Mouse (Mus musculus) heart, embryonic 10.5 days (tissue): ENCODE measurements at regions not wholly inside any gene's neighbourhood (a gene's known extent, or its start where the extent isn't known, plus 50 kb on each side); places are given as distances from the start of the nearest gene placed in this dataset.

ENCODE experiments used
- DNase-seq: peaks from one replicate; pipeline ENCODE4 v3.0.0-alpha.2; 2017; ENCODE audit warnings: low spot score
- H3K27ac ChIP-seq: fragments of 300-500 bp; sonication (generic); 2 replicates; pipeline ENCODE4 v1.5.1; 2016; ENCODE audit warnings: mild to moderate bottlenecking
- H3K27me3 ChIP-seq: fragments of 300-500 bp; sonication (generic); 2 replicates; pipeline ENCODE4 v1.6.1; 2016; ENCODE audit warnings: mild to moderate bottlenecking; ENCODE audit not compliant: poor library complexity, insufficient read depth, severe bottlenecking
- H3K36me3 ChIP-seq: fragments of 300-500 bp; sonication (generic); 2 replicates; pipeline ENCODE4 v1.6.1; 2016; ENCODE audit warnings: mild to moderate bottlenecking, moderate library complexity
- H3K4me1 ChIP-seq: fragments of 300-500 bp; sonication (generic); 2 replicates; pipeline ENCODE4 v1.6.1; 2016; ENCODE audit warnings: mild to moderate bottlenecking
- H3K4me3 ChIP-seq: fragments of 300-500 bp; sonication (generic); 2 replicates; pipeline ENCODE4 v1.5.1; 2016; ENCODE audit warnings: mild to moderate bottlenecking, moderate library complexity
- H3K9me3 ChIP-seq: fragments of 300-500 bp; sonication (generic); 2 replicates; pipeline ENCODE4 v1.6.1; 2016; ENCODE audit warnings: mild to moderate bottlenecking, moderate library complexity
- WGBS: fragments of 180-500 bp; shearing (Covaris S2); methylation state at CpG from one replicate; pipeline ENCODE4 v1.1.7; 2016; 5-methylcytosine and 5-hydroxymethylcytosine counted together

DNA sequence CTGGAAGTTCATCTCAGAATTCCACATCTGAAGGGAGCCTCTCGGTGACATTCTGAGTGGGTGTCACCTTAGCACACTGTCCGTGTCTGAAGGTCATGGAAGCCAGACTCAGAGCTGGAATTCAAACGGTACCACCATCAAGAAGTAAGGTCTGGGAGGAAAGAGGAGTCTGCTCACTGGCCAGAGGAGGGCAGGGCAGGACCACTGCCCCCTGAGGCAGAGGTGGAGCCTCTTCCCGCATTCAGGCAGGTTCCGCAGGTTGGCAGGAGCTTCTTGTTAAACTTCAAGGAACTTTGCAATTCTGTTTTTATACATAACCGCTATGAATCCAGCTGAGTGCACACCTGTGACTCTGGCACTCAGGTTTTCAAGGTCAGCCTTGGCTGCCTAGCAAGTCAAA lies 231.4 kb downstream of the Sipa1l2 start:
- peak overlapping the region; percentile 65; the same call in 1 of the 2 replicates for H3K27ac ChIP-seq
- WGBS, result 25% methylated on average over 6 of the region's 6 CpGs
- no peaks in the 10 kb centered on the region for H3K27me3 ChIP-seq
- DNase-seq, result no peak
- H3K4me3 ChIP-seq, result no peak overlapping the region
- H3K4me1 ChIP-seq, result peaks cover 65% of the 10 kb centered on the region
- no peaks in the 10 kb centered on the region for H3K36me3 ChIP-seq
- H3K9me3 ChIP-seq, result no peaks in the 10 kb centered on the region

DNA sequence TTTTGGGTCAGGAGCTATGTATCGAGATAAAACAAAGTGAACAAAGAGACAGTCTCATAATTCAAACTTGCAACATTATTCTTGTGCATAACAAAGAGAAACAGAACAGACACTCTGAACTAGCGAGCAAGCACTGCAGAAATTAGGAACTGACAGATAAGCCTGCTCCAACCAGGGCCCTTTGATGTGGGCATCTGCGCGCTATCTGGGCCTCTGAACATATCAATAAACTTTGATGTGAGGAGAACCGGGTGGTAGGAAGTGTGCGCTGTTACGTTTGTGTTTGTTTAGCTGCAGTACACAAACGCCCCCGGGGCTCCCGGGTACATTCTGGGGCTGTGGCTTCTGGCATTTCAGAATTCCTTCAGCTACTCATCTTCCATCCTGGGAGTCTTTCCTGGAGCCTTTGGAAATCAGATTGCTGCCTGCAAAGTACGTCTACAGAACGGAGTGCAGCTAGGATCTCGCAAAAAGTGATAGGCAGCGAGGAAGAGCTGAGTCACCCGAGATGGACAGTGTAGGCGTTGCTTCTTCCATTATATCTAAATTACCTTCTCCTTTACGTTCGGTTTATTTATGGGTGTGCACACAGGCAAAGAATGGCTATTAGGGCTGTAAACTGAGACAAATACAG lies 232.0 kb downstream of the Sipa1l2 start:
- Histone ChIP-seq H3K27ac (peak overlapping the region; percentile 65), H3K4me1 (peaks cover 64% of the 10 kb centered on the region), H3K9me3 (no peaks in the 10 kb centered on the region), H3K4me3 (no peak overlapping the region), H3K36me3 (no peaks in the 10 kb centered on the region), H3K27me3 (no peaks in the 10 kb centered on the region)
- 23% methylated on average over 18 of the region's 18 CpGs for WGBS
- no peak for DNase-seq

DNA sequence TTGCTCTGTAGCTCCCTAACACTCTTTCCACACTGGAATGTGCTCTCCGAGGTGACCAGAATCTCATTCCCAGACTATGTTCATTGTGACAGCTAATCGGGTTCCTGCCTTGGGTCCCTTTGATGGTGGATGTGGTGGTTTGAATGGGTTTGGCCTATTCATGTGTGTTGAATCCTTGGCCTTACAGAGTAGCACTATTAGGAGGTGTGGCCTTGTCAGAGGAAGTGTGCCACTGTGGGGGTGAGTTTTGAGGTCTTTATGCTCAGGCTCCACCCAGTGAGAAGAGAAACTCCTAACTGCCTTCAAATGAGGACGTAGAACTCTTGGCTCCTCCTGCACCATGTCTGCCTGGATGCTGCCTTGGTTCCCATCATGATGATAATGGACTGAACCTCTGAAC lies 232.8 kb downstream of the Sipa1l2 start:
- Histone ChIP-seq H3K36me3 (no peaks in the 10 kb centered on the region), H3K4me3 (no peak overlapping the region), H3K9me3 (no peaks in the 10 kb centered on the region), H3K4me1 (peaks cover 59% of the 10 kb centered on the region), H3K27me3 (no peaks in the 10 kb centered on the region), H3K27ac (peak overlapping the region; percentile 53; the same call in 1 of the 2 replicates)
- DNase-seq, result no peak
- WGBS, result 49% methylated on average over 3 of the region's 3 CpGs

DNA sequence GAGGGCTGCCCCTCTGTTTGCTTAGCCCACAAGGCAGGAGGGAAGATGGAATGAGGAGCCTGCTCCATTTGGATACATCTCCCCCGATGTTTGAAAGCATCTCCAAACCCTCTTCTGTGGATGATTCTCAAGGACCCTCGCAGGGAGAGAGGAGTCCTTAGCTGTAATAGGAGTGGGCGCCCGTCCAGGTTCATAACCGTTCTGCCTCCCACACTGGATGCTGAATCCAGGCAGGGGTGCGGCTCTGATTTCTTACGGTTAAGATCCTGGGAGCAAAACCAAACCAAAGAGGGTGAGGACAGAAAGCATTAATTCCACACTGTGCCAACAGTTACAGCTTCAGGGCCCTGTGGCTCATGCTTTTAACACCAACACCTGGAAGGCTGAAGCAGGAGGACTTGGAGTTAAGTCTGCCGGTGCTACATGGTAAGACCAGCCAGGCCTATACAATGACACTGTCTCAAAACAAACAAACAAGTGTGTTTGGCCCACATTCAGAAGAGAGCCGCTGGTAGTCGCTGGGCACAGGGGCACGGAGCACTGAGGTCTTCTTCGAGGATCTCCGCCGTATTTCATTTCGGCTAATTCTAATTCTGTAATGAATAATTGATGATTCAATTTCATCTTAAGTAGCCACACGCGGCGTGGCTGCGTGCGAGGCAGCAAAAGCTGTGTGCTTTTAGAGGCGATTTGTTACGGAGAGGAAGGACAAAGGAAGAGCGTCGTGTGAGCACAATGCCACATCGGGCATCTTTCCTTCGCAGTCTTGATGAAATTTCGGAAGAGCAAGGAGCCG lies 233.8 kb downstream of the Sipa1l2 start:
- H3K27ac ChIP-seq, result peak overlapping the region; percentile 74; the same call in 1 of the 2 replicates
- DNase-seq, result no peak

DNA sequence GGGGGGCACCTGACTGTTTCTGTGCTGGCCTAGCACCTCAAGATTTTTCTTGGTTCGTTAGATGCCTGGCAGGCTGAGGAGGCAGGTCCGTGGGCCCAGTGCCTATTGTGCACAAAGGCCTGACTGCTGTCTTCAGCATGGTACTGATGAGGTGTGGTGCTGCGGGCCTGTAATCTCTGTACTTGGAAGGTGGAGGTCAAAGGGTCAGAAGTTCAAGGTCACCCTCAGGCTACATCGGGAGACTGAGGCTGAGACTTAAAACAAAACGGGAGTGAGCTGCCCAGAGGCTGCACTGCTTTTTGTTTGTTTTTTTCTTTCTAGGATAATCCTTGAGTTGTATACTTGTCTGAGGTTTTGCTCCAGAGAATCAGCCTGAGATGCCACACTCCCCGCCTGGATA lies 234.4 kb downstream of the Sipa1l2 start:
- DNase-seq, result no peak

More for the DNA sequence above, 233.8 kb downstream of the Sipa1l2 start:
- WGBS, result 78% methylated on average over 28 of the region's 28 CpGs
- H3K4me1 ChIP-seq, result peaks cover 58% of the 10 kb centered on the region
- H3K4me3 ChIP-seq, result no peak overlapping the region
- H3K27me3 ChIP-seq, result no peaks in the 10 kb centered on the region
- H3K36me3 ChIP-seq, result no peaks in the 10 kb centered on the region
- H3K9me3 ChIP-seq, result no peaks in the 10 kb centered on the region

DNA sequence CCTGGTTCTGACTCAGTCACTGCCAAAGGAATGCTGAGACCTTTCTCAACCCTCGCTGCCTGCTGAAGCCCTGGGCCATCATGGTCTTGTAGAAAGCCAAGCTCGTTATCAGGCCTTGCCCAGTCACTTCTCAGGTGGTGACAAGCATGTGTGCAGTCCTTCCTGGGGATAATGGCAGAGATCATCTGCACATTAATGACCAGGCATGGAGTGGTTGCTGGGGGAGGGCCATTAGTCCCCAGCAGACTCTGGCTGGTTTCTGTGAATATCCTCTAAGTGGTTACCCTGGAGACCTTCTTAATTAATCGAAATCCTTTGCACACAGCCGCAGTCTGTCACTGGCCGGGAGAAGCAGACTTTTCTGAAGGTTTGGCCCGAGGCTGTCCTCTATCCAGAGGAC lies 239.0 kb downstream of the Sipa1l2 start:
- Histone ChIP-seq H3K27me3 (peaks cover 10% of the 10 kb centered on the region; the same call in 1 of the 2 replicates), H3K4me3 (no peak overlapping the region), H3K9me3 (no peaks in the 10 kb centered on the region), H3K4me1 (peaks cover 78% of the 10 kb centered on the region), H3K36me3 (no peaks in the 10 kb centered on the region), H3K27ac (peak overlapping the region; percentile 87)
- peak; percentile 81 for DNase-seq
- 44% methylated on average over 6 of the region's 6 CpGs for WGBS

More for the DNA sequence above, 234.4 kb downstream of the Sipa1l2 start:
- Histone ChIP-seq H3K4me3 (no peak overlapping the region), H3K27me3 (no peaks in the 10 kb centered on the region), H3K36me3 (no peaks in the 10 kb centered on the region), H3K4me1 (peaks cover 58% of the 10 kb centered on the region), H3K27ac (peak overlapping the region; percentile 74; the same call in 1 of the 2 replicates), H3K9me3 (no peaks in the 10 kb centered on the region)
- 45% methylated on average over 6 of the region's 6 CpGs for WGBS

DNA sequence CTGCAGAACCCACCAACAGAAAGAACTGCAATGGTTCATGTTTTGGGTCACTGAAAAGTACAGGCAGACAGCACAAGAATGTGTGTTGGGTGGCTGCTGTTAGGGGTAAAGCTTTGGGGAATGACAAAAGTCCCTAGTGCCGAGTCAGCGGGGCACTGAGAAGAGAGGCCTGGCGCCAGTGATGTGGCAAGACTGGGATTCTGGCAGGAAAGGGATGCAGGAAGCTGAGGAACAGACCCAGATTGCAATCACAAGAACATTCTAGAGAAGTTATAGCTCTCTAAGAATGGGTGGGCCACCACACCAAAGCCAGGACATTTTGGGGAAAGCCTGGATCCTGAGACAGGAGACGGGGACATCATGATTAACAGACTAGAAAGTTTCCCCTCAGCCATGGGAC lies 241.0 kb downstream of the Sipa1l2 start:
- 81% methylated on average over 4 of the region's 4 CpGs for whole genome bisulfite sequencing
- Histone ChIP-seq H3K4me1 (peaks cover 82% of the 10 kb centered on the region), H3K27ac (peak overlapping the region; percentile 87), H3K27me3 (peaks cover 10% of the 10 kb centered on the region; the same call in 1 of the 2 replicates), H3K36me3 (no peaks in the 10 kb centered on the region), H3K9me3 (no peaks in the 10 kb centered on the region), H3K4me3 (no peak overlapping the region)
- no peak for DNase-seq

DNA sequence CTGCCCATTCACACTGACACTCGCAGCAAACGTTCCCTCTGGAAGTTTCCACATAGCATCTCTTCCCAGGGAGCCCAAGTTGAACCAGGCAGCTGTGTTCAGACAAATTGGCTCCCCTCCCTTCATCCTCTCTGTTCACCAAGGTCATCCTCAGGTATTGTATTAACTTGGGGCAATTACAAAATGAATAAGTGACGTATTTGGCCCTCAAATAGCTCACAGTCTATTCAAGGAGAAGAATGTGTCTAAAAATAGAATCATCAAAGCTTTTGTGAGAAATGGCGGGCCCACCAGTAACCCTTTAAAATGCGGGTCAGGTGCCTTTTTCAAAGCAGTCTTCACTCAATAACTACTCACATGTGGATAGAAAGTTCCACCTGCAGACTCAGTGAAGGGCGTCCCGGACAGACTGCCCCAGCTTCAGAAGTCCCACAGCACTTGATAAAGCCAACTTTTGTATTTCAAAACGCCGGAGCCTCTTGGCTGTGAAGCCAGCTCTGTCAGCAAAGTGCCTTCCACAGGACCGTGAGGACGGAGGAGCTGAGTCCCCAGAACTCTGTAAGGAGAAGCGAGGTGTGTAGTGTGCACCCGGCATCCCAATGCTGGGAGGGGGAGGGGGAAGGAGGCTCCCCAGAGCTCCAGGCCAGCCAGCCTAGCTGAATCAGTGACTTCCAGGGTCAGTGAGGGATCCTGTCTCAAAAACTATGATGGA lies 241.9 kb downstream of the Sipa1l2 start:
- DNase-seq, result no peak
- H3K27ac ChIP-seq, result peak overlapping the region; percentile 87
- peaks cover 10% of the 10 kb centered on the region; the same call in 1 of the 2 replicates for H3K27me3 ChIP-seq
- peaks cover 76% of the 10 kb centered on the region for H3K4me1 ChIP-seq
- no peaks in the 10 kb centered on the region for H3K36me3 ChIP-seq
- no peak overlapping the region; the same call in 1 of the 2 replicates for H3K4me3 ChIP-seq
- no peaks in the 10 kb centered on the region for H3K9me3 ChIP-seq
- WGBS, result 47% methylated on average over 13 of the region's 13 CpGs

DNA sequence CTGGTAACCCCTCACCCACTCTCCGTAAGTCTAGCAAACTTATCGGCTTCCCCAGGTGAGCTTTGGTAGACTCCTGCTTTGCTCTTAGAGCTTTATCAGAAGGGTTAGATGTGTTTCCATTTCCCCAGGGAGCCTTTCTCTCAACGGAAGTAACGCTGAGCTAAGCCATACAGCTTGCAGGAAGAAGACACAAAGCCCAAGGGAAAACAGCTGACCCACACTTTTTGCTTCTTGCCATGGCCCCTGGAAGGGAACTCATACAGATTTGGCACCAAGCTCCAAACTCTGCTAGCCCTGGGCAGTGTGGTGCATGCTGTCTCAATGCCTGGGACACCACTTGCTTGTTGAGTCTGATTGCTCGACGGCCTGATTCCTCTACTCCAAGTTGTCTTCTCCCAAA lies 242.6 kb downstream of the Sipa1l2 start:
- Histone ChIP-seq H3K4me1 (peaks cover 76% of the 10 kb centered on the region), H3K9me3 (no peaks in the 10 kb centered on the region)

DNA sequence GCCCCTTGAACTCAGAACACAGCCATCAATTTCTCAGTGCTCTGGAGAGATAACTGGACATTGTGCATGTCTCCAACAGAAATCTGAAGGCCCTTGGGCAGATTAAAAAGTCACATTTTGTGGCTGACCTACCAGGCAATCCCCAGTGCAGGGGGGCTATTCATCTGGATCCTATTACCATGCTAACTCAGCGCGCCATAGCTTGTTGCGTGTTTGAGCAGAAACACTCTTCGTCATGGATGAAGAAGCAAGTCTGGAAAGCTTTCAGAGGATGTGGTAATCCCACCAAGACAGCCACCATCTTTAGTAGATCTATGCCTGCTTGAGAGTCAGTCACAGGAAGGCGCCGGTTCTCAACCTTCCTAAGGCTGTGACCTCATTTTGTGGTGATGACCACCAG lies 243.9 kb downstream of the Sipa1l2 start:
- Histone ChIP-seq H3K27me3 (peaks cover 10% of the 10 kb centered on the region; the same call in 1 of the 2 replicates), H3K36me3 (no peaks in the 10 kb centered on the region), H3K27ac (peak overlapping the region; percentile 76; the same call in 1 of the 2 replicates), H3K9me3 (no peaks in the 10 kb centered on the region), H3K4me1 (peaks cover 67% of the 10 kb centered on the region), H3K4me3 (no peak overlapping the region)
- 91% methylated on average over 6 of the region's 6 CpGs for WGBS
- no peak for DNase-seq

More for the DNA sequence above, 242.6 kb downstream of the Sipa1l2 start:
- no peaks in the 10 kb centered on the region for H3K36me3 ChIP-seq
- DNase-seq, result no peak
- H3K4me3 ChIP-seq, result no peak overlapping the region
- peaks cover 10% of the 10 kb centered on the region; the same call in 1 of the 2 replicates for H3K27me3 ChIP-seq
- 68% methylated on average over 6 of the region's 6 CpGs for WGBS
- peak overlapping the region; percentile 87 for H3K27ac ChIP-seq

DNA sequence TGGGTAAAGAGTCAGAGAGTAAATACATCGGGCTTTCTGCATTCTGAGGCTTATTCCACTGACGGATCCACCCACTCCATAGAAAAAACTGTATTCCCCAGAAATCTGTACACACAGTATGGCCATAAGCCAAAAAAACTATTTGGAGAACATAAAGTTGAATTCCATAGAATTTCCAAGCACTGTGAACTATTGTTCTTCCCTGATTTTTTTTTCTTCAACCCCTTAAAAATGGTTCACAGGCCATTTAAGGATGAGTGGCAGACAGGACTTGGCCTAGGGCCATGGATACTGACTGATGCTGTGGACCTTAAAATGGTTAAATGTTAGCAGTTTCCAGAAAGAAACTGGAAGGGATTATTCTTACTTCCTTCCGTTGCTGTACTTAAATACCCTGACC lies 247.0 kb downstream of the Sipa1l2 start:
- peaks cover 6% of the 10 kb centered on the region; the same call in 1 of the 2 replicates for H3K27me3 ChIP-seq
- no peak overlapping the region for H3K27ac ChIP-seq
- H3K4me3 ChIP-seq, result no peak overlapping the region
- 91% methylated on average over 3 of the region's 3 CpGs for WGBS
- DNase-seq, result no peak
- no peaks in the 10 kb centered on the region for H3K36me3 ChIP-seq
- H3K4me1 ChIP-seq, result peaks cover 48% of the 10 kb centered on the region
- H3K9me3 ChIP-seq, result no peaks in the 10 kb centered on the region

DNA sequence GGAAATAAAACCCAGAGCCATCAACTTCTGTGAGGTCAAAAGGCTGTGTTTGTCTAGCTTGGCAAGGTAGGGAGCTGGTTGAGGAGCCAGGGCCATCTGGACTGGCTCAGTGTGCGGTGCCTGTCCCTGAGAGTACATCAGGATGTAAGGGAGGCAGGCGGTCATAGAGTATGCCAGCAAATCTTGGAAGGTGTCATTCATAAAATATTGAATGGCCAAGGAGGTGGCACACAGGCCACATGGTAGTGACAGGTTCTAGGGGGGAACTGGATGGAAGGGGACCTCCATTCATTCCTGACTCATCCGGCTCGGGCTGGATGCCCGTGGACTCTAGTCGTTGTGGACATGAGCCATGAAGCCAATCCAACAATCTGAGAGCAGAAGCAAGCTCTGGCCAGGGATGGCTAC lies 252.0 kb downstream of the Sipa1l2 start:
- DNase-seq, result no peak
- no peak overlapping the region for H3K4me3 ChIP-seq
- WGBS, result 87% methylated on average over 6 of the region's 6 CpGs
- no peaks in the 10 kb centered on the region for H3K9me3 ChIP-seq
- peak overlapping the region; percentile 29; the same call in 1 of the 2 replicates for H3K27ac ChIP-seq
- peaks cover 41% of the 10 kb centered on the region for H3K4me1 ChIP-seq
- H3K36me3 ChIP-seq, result no peaks in the 10 kb centered on the region
- no peaks in the 10 kb centered on the region for H3K27me3 ChIP-seq
